Mouse (Mus musculus) hindbrain, embryonic 11.5 days (tissue): Measurements from ENCODE around the gene Sost. TPM values are rescaled to one million over a fixed set of nuclear protein-coding genes. Genes with fewer than 3 reads are reported as not detected.

Experiments used
- ATAC-seq: fragments of 200-750 bp; cut with Nextera tagmentation; 2 replicates; pipeline ENCODE4 v1.8.0; 2017; ENCODE audit warnings: mild to moderate bottlenecking, moderate TSS enrichment, moderate library complexity; ENCODE audit not compliant: low FRiP score
- DNase-seq: peaks from one replicate; pipeline ENCODE4 v3.0.0-alpha.2; 2015; ENCODE audit warnings: low spot score
- H3K27ac ChIP-seq: fragments of 300-500 bp; sonication (generic); 2 replicates; pipeline ENCODE4 v1.5.1; 2014; ENCODE audit warnings: mild to moderate bottlenecking, low read depth, low read length
- H3K27me3 ChIP-seq: fragments of 300-500 bp; sonication (generic); 2 replicates; pipeline ENCODE4 v1.6.1; 2014; ENCODE audit warnings: mild to moderate bottlenecking, low read length, moderate library complexity, mixed read lengths; ENCODE audit not compliant: control insufficient read depth, insufficient read depth
- H3K36me3 ChIP-seq: fragments of 300-500 bp; sonication (generic); 2 replicates; pipeline ENCODE4 v1.6.1; 2014; ENCODE audit warnings: mild to moderate bottlenecking, low read length, moderate library complexity, mixed read lengths; ENCODE audit not compliant: control insufficient read depth, insufficient read depth
- H3K4me1 ChIP-seq: fragments of 300-500 bp; sonication (generic); replicated peaks from 2 replicates; pipeline ENCODE4 v1.6.1; 2014; ENCODE audit warnings: low read length, mixed read lengths; ENCODE audit not compliant: control insufficient read depth, insufficient read depth
- H3K4me2 ChIP-seq: fragments of 300-500 bp; sonication (generic); replicated peaks from 2 replicates; pipeline ENCODE4 v1.6.1; 2014; ENCODE audit warnings: mild to moderate bottlenecking, low read depth, low read length
- H3K4me3 ChIP-seq: fragments of 300-500 bp; sonication (generic); 2 replicates; pipeline ENCODE4 v1.5.1; 2014; ENCODE audit warnings: low read depth, low read length
- H3K9ac ChIP-seq: fragments of 300-500 bp; sonication (generic); 2 replicates; pipeline ENCODE4 v1.6.1; 2014; ENCODE audit warnings: low read depth, low read length
- H3K9me3 ChIP-seq: fragments of 300-500 bp; sonication (generic); 2 replicates; pipeline ENCODE4 v1.6.1; 2016; ENCODE audit warnings: low read length; ENCODE audit not compliant: control insufficient read depth
- WGBS: fragments of 180-500 bp; shearing (Covaris S2); extraction: QIAGEN DNeasy Blood & Tissue Kit; methylation state at CpG from one replicate; pipeline ENCODE4 v1.1.7; 2014; 5-methylcytosine and 5-hydroxymethylcytosine counted together
- polyA plus RNA-seq: library from polyadenylated mRNA; unstranded; fragments of >200 nt; fragmentation: Nextera tagmentation; extraction: Ambion mirVana; gene quantifications from 2 replicates; pipeline ENCODE4 v1.2.1, GENCODE M21; 2014

The Sost gene
- polyA plus RNA-seq, 1 experiment from 2014 or later: 0.31 TPM

GRCm38 (mm10) chr11:102006688-102007087 lies 39.9 kb upstream of the Sost start:
- ATAC-seq (no peak), DNase-seq (no peak)
- Histone ChIP-seq H3K27me3 (no peaks in the 10 kb centered on the region), H3K36me3 (peaks cover 6% of the 10 kb centered on the region; the same call in 1 of the 2 replicates), H3K4me3 (no peak overlapping the region), H3K4me1 (0 out of 2 replicates have a peak, but pooled peaks cover 2% of the 10 kb centered on the region), H3K27ac (no peak overlapping the region), H3K9me3 (no peaks in the 10 kb centered on the region), H3K4me2 (no peak overlapping the region), H3K9ac (no peak overlapping the region)
- 80% methylated on average over 5 of the region's 5 CpGs for WGBS

GRCm38 (mm10) chr11:102006271-102006670 lies 39.5 kb upstream of the Sost start:
- peaks cover 6% of the 10 kb centered on the region; the same call in 1 of the 2 replicates for H3K36me3 ChIP-seq
- DNase-seq (no peak), ATAC-seq (no peak)
- no peaks in the 10 kb centered on the region for H3K27me3 ChIP-seq
- no peak overlapping the region for H3K27ac ChIP-seq
- H3K9ac ChIP-seq: no peak overlapping the region
- H3K4me1 ChIP-seq: 0 out of 2 replicates have a peak, but pooled peaks cover 2% of the 10 kb centered on the region
- no peak overlapping the region for H3K4me2 ChIP-seq
- WGBS: 62% methylated on average over 9 of the region's 9 CpGs
- no peak overlapping the region for H3K4me3 ChIP-seq
- no peaks in the 10 kb centered on the region for H3K9me3 ChIP-seq

- Histone ChIP-seq H3K36me3 (peaks cover 6% of the 10 kb centered on the region; the same call in 1 of the 2 replicates), H3K27ac (no peak overlapping the region), H3K4me2 (no peak overlapping the region), H3K9me3 (no peaks in the 10 kb centered on the region), H3K4me3 (no peak overlapping the region), H3K27me3 (no peaks in the 10 kb centered on the region), H3K9ac (no peak overlapping the region), H3K4me1 (no peaks in the 10 kb centered on the region)
- 89% methylated on average over 8 of the region's 8 CpGs for WGBS
- DNase-seq (no peak), ATAC-seq (no peak)
Measured at GRCm38 (mm10) chr11:102004251-102004650, 37.4 kb upstream of the Sost start.

- Histone ChIP-seq H3K27me3 (no peaks in the 10 kb centered on the region), H3K27ac (no peak overlapping the region), H3K4me2 (no peak overlapping the region), H3K4me3 (no peak overlapping the region), H3K36me3 (0 out of 2 replicates have a peak, but pooled peaks cover 6% of the 10 kb centered on the region), H3K9ac (no peak overlapping the region), H3K4me1 (no peaks in the 10 kb centered on the region), H3K9me3 (no peaks in the 10 kb centered on the region)
- DNase-seq (no peak), ATAC-seq (no peak)
- WGBS: 51% methylated on average over 4 of the region's 4 CpGs
Measured at GRCm38 (mm10) chr11:101999466-101999865, 32.7 kb upstream of the Sost start.

- WGBS: 66% methylated on average over 5 of the region's 5 CpGs
- no peaks in the 10 kb centered on the region for H3K27me3 ChIP-seq
- no peak overlapping the region for H3K4me2 ChIP-seq
- H3K4me3 ChIP-seq: no peak overlapping the region
- no peak for DNase-seq
- no peaks in the 10 kb centered on the region for H3K4me1 ChIP-seq
- H3K9me3 ChIP-seq: no peaks in the 10 kb centered on the region
- ATAC-seq: no peak
- no peak overlapping the region for H3K9ac ChIP-seq
- no peak overlapping the region for H3K27ac ChIP-seq
- H3K36me3 ChIP-seq: 0 out of 2 replicates have a peak, but pooled peaks cover 3% of the 10 kb centered on the region
Measured at GRCm38 (mm10) chr11:101998258-101998657, 31.4 kb upstream of the Sost start.

- no peak overlapping the region for H3K4me2 ChIP-seq
- no peaks in the 10 kb centered on the region for H3K27me3 ChIP-seq
- H3K4me3 ChIP-seq: no peak overlapping the region
- H3K9me3 ChIP-seq: no peaks in the 10 kb centered on the region
- no peaks in the 10 kb centered on the region for H3K4me1 ChIP-seq
- H3K36me3 ChIP-seq: 0 out of 2 replicates have a peak, but pooled peaks cover 3% of the 10 kb centered on the region
- 93% methylated on average over 7 of the region's 7 CpGs for WGBS
- no peak overlapping the region for H3K9ac ChIP-seq
- H3K27ac ChIP-seq: no peak overlapping the region
- ATAC-seq (no peak), DNase-seq (no peak)
Measured at GRCm38 (mm10) chr11:101995938-101996337, 29.1 kb upstream of the Sost start.

GRCm38 (mm10) chr11:101994100-101994499 lies 27.3 kb upstream of the Sost start:
- 85% methylated on average over 8 of the region's 8 CpGs for WGBS
- Histone ChIP-seq H3K27me3 (no peaks in the 10 kb centered on the region), H3K4me3 (no peak overlapping the region), H3K4me2 (no peak overlapping the region), H3K36me3 (0 out of 2 replicates have a peak, but pooled peaks cover 3% of the 10 kb centered on the region), H3K27ac (no peak overlapping the region), H3K9ac (no peak overlapping the region), H3K9me3 (no peaks in the 10 kb centered on the region), H3K4me1 (no peaks in the 10 kb centered on the region)
- no peak for DNase-seq
- no peak for ATAC-seq

GRCm38 (mm10) chr11:101992411-101992810 lies 25.6 kb upstream of the Sost start:
- no peak overlapping the region for H3K4me3 ChIP-seq
- 91% methylated on average over 7 of the region's 7 CpGs for WGBS
- H3K36me3 ChIP-seq: 0 out of 2 replicates have a peak, but pooled peaks cover 3% of the 10 kb centered on the region
- no peaks in the 10 kb centered on the region for H3K9me3 ChIP-seq
- no peak overlapping the region for H3K9ac ChIP-seq
- H3K27me3 ChIP-seq: no peaks in the 10 kb centered on the region
- H3K4me2 ChIP-seq: no peak overlapping the region
- no peak for DNase-seq
- ATAC-seq: no peak
- H3K4me1 ChIP-seq: no peaks in the 10 kb centered on the region
- no peak overlapping the region for H3K27ac ChIP-seq

- H3K27me3 ChIP-seq: no peaks in the 10 kb centered on the region
- no peak overlapping the region for H3K27ac ChIP-seq
- H3K9ac ChIP-seq: no peak overlapping the region
- H3K4me2 ChIP-seq: no peak overlapping the region
- WGBS: 81% methylated on average over 3 of the region's 3 CpGs
- no peaks in the 10 kb centered on the region for H3K4me1 ChIP-seq
- ATAC-seq (no peak), DNase-seq (no peak)
- H3K9me3 ChIP-seq: no peaks in the 10 kb centered on the region
- no peaks in the 10 kb centered on the region for H3K36me3 ChIP-seq
- no peak overlapping the region for H3K4me3 ChIP-seq
Measured at GRCm38 (mm10) chr11:101991813-101992212, 25.0 kb upstream of the Sost start.
